Mouse (Mus musculus) layer of hippocampus, adult 9-11 months (tissue): Measurements from ENCODE around the gene Grid1.

Source experiments
- DNase-seq: peaks from one replicate; pipeline ENCODE4 v3.0.0; 2022

The Grid1 gene

DNA sequence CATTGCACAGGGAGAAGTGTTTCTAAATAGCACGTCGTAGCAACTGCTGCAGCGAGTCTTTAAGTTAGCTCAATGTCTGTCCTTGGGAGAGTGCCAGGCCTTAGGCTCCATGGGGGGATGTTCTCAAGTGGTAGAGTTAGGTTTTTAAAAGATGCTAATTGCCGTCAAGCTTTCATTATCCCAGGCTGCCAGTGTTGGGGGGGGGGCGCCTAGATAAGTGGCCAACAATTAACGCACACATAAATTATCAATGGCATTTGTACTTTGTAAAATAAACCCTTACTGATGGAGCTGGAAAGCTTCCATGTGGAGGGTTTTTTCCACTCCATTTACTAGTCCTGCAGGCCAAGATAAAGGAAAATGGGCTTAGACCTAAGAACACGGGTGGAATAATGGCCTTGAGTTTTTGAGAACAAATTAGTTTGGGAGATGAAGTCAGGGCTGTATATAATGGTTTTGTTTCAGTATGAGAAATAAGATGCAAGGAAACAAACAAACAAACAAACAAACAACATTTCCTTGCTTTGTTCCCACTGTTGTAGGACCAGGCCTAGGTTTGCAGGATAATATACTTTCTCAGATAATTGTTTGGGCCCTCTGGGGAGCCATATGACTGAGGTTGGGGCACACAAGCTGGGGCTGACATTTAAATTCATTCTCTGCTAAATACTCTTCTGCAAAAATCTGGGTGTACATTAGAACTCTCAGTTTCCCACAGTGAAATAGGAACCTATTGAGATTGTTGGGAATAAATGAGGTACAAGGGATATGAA, 425.1 kb downstream of the Grid1 start:
- DNase-seq: no peak

DNA sequence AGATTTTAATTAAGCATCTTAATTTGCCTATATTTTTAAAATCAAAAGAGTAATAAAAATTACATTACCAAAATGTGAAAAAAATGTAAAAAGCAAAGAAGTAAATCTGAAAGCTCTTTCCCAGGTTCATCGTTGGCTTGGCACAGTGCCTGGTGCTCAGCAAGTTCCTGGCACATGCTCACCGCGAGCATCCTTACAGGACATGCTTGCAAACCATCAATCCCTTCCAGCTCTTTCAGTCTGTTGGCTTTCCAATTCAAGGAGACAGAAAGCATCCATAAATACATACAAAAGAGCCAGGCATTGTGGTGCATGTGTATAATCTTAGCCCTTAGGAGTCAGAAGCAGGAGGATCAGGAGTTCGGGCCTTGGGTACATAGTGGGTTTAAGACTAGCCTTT, 430.5 kb downstream of the Grid1 start:
- no peak for DNase-seq

DNA sequence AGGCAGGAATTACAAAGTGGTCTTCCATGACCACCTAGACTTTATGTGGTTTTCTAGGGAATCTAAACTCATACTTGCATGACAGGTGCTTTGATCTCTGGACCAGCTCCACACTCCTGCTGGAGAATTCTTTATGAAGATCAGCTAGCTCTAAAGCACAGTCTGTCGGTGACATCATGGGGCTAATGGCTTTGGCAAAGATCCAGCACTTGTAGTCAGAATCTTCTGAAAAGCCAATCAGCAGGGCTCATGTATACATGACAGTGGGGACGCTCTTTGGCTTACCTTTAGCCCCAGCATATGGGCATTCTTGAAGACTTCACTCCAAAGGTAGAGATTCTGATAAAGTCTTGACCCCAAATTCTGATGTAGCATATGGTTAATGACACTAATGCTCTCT, 434.6 kb downstream of the Grid1 start:
- DNase-seq: no peak

DNA sequence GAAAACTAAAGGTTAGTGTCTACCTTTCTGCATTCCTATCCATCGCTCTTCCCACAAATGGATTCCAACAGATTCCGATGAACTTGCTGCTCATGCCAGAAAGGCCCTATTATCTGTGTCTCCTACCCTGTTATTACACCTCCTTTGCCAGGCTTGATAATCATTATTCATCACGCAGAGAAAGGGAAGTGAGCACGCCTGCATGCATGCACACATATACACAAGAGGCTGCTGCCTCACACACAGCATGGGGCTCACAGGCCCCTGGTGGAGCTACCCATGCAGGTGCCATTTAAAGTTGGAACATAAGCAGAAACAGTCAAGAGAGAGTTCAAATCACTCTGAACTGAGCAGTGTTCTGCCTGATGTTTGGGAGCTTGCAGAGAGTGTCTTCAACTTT, 450.4 kb downstream of the Grid1 start:
- DNase-seq: no peak

DNA sequence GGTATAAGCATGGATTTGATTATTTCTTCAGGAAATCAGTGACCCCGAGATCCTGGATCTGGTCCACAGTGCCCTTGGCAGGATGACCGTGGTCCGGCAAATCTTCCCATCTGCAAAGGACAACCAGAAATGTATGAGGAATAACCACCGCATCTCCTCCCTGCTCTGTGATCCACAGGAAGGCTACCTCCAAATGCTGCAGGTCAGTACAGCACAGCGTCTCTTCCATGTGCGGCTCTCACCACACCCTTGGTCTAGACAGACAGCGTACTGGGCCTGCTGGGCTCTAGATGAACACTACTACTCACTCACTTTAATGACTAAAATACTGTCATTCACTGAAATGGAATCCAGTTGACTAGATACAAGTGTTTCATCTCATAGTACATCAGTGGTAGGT, 489.3 kb downstream of the Grid1 start:
- no peak for DNase-seq

DNA sequence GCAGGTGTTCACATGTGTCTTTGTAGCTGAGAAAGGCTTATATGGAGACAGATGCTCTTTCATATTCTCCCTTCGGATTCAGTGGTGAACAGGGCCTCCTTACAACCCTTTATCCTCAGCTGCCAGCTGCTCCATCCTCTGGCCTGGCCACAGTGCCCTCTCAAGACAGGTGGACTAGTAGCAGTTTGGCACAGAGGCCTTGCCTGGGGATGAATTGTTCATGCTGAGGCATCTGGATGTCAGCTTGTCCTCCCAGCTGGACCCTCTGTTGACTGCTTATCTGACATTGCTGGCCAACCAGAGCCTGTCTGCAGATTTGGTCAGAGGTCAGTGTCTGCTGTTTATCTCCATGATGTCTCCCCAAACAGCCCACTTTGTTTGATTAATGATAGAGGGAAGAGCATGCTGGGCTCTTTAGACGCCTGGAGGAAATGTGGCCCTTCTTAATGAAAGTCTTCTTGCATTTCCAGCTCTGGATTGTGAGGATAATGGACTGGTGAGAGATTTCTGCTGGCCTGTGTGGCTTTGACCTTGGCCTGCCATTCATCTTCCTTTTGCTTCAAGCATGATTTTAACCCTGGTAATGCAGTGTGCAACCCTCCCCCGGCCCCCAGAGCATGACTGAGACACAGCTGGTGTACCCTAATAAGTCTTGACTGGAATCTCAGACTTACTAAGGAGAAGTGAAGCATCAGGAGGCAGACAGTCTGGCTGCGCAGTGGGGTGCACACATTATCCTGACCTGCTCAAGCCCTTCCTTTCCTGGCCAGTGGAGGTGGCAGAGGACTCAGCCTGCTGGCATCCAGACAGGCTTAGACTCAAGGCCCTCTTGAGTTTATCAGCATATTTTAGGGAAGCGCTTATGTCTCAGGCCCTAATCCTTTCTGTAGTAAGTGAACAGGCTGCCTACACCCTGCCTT, 493.7 kb downstream of the Grid1 start:
- DNase-seq: no peak

DNA sequence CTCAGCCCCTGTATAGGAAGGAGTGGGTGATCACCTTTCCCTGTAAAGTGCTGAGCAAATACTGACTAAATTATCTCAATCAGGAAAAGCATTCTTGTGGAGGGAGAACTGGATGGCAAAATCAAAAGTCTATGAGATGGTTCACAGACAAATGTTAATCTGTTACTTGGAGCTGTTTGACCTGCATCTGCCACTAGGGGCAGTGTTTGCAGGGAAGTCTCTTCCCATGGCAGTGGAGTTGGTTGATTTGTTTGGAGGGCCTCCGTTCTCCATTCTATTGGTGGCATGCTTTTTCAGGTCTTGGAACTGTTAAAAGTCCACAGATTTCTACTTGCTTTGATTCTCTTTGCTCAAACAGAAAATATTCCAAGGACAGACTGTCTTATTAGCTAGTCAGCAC, 506.4 kb downstream of the Grid1 start:
- no peak for DNase-seq

DNA sequence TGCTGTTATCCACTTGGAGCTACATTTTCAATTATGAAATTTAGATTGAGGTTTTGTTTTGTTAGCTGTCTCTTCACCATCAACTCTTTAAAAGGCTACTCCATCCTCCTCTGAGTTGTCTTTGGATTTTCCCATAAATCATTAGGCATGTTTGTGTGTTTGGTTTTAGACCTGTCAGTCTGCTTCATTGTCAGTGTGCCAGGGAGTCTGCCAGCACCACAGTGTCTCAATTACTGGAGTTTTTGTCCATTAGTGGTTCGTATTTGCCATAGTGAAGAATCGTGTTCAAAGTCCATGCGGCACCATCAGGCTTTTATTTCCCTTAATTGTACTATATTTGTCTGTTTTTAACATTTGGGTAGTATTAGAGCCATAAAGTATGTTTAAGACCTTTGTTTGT, 516.7 kb downstream of the Grid1 start:
- no peak for DNase-seq

DNA sequence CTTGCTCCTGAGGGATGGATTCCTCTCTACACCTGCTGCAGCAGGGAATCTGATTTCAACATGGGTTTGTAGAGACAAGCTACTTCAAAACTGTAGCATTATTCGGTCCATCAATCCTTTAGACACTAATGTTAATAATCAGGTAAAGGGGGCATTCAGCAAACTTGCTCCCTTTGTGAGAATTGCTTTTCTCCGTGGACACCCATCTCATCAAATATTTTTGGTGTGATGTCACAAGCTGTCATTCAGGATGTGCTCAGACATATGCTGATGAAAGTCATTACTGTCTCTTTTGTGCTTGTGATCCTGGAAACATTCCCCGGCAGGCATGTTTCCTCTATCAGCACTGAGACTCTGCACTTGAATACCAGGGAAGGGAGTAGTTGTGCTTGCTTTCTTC, 536.1 kb downstream of the Grid1 start:
- DNase-seq: no peak

DNA sequence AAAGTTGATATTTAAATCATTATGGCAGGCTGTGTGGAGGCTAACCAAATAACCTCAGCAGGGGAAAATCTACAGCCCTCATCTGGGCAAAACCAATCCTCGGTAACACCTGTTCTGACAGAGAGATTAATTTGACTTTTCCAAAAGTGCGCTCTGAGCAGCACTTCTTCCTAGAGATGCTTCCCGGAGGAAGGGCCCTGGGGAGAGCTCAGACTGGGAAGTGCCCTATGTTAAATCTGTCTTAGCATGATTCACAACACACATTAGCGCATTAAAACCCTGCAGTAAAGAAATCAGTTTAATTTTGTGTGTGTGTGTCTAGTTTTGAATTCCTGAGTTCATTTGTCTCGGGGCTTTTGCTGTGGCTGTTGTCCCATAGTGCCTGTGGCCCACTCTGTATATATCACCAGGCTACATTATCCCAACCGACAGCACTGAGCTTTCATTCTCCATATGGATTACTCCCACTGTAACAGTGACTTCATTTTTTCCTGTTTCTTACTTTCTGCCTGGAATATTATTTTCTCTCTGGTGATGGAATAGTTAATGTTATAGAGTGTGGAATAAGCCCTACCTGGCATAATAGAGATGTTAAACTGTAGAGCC, 536.7 kb downstream of the Grid1 start:
- DNase-seq: no peak

DNA sequence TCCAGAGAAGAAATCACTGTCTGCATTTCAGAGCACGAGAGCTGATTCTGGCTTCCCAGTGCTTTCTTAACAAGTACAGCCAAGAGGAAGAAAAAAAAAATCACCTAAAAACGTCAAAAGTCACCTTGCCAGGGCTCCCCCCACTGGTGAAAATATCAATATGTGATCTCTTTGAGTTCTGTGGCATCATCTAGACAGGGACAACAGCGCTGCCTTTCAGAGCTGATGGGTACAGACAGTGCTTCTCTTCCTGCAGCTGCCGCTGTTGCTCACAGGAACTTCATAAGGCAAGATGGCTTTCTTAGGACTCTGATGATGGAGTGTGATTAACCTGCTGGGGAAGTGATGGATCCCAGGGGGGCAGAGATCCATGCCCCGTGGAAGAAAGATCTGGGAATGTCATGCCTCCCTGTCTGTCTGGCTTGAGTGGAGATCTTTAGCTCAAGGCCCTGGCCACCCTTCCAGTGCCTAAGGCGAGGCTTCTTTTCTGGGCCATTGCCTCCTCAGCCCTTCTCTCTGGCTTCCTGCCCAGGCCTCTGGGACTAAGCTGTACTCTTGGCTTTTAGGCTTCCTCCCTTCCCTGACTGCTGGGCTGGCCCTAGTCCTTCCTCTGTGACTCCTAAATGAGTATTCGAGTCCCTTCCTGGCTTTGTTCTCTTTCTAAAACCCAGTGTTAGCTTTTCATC, 538.4 kb downstream of the Grid1 start:
- peak; percentile 18 for DNase-seq

DNA sequence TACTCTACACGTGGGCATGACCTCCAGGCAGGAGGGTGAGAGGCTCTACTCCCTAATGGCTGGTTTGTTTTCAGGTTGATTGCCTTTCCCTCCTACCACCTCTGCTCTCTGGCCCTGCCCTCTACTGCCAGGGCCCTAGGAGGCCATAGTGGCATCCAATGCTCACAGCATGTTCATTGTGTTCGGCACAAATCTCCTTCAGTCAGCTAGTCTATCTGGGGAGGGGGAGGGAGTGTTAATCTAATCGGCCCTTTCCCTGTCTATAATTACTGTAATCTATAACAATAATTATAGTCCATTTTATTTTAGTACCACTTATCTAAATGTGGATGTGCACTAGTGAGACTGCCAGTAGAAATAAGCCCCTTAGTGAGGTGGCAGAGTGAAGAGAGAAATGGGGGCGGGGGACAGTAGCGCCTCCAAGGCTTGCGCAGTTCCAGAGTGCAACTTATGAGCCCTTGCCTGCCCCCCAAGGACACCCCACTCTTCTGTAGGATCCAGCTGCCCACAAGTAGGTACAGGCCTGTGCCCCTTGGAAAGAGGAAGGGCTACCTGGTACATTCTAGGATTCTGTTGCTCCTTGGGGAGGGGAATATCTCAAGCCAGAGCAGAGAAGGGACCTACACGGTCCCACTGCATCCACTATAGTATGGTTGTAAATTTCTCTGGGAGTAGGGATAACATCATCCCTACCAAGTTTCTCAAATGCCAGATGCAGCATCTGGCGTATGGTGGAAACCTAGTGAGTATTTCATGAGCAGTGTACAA, 545.5 kb downstream of the Grid1 start:
- DNase-seq: no peak

DNA sequence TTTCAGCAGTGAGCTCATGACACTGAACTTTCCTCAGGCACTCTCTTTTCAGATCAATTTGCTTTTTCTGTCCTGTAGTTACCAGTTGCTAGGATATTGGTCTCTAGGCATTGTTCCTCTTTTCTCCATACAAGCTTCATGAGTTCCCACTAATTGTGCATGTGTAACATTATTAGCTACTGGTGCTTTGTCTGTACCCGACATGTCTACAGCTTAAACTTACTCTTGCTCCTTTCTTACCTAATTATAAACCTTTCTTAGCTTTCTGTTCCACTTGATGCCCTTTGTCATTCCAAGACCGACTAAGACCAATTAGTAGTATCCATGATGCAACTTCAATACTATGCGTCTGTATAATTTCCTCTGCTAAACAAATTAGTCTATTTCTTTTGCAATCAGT, 554.5 kb downstream of the Grid1 start:
- DNase-seq: no peak

DNA sequence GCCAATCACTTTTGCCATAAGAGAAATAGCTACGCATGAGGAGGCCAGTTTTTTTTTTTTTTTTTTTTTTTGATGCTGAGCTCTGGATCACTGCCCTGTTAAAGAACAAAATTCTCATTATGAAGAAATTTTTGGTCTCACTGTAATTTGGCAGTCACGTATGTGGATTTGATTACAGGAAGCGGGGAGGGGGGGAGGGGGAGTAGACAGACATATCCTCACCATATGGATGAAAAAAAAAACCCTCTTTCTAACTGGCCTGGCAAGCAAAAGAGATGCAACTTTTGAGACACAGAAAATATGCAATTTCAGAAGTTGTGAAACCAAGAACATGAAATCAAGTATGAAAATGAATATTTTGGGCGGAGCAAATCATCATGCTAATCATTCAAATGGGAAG, 573.7 kb downstream of the Grid1 start:
- DNase-seq: no peak

DNA sequence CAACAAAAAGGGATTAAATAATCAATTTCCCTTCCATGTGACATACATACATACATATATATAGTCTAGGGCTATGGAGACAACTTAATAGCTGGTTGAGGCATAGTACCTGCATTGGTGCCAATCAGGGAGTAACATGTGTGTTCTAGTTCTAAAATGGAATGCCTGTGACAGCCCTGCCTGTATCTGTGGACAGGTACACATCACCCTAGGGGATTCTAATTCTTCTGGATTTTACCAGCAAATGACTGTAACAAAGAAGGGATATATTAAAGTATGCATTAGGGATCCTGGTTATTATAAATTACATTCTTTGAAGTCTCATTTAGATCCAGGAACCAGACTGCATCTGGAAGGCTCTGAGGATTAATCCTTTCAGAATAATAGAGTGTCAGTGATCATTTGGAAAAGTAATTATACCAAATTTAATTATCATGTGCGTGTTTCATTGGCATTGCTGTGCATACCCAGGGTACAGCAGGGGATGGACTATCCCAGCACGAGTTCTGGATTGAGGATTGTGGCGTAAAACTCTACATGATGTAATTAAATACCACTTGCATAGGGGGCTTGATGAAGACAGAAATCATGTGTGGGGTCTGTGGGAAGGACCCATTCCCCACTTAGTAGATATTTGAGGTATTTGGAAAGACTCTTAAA, 584.5 kb downstream of the Grid1 start:
- DNase-seq: no peak

DNA sequence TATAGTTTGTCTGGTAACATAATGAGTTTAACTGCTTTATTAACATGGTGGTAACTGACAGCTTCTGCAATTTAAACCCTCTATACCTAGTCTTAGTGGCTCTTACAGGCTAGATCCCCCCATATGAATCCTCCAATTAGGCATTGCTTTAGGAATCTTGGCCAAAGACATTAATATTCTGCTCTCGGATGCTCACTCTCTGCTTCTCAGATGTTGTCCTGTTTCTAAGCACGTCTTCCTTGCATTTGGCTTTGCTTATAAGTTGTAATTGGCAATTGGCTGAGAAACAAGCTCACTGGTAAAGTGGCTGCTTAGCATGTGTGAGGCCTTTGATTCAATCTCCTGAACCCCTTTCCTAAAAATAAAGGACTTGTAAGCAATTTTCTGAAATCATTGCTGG, 610.4 kb downstream of the Grid1 start:
- DNase-seq: no peak

DNA sequence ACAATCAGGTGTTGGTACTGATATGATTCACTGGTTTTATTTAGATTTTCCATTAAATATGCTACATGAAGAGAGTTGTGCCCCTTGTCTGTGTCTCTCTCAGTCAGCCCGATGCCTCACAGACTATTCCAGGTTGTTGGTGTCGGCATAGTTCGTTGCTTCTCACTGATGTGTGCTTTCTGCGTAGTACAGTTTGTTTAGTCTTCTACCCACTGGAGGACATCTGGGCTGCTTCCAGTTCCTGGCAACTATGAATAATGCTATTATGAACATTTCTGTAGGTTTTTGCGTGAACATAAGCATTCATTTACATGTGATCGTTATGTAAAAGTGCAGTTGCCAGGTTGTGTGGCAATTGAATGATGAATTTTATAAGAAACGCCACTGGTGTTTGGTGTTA, 633.8 kb downstream of the Grid1 start:
- DNase-seq: no peak

DNA sequence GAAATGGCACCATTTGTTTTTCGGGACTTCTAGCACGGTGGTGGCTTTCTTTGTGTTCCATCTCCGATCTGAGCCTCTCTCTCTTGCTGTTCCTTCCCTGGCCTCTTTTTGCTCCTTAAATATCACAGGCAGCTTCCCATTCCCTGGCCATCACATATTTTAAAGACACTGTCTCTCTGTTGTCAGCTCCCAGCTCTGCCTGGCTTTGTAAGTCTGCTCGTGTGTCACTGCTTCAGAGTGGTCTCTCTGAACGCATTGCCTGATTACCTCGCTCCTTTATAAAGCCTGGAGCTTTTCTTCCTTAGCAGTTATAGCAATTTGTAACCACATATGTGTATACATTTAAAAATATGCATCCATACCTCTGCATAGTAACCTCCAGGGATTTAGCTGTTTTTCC, 648.3 kb downstream of the Grid1 start:
- DNase-seq: no peak

DNA sequence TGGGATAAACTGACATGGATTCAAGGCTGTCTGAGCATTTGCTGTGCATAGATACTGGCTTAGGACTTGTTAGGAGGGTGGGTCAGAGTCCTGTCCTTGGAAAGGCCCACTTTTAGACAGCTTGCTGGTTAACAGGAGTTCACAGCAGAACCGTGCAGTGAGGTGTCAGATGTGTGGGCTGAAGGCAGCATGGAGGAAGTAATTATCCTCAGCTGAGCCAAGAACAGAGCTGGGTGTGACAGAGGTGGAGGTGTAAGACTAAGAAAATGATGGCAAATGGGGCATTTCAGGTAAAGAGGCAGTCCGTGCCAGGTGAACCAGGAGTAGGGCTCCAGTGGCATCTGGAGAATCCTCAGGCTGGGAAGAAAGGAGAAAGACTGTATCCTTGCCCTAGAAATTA, 666.1 kb downstream of the Grid1 start:
- DNase-seq: no peak

DNA sequence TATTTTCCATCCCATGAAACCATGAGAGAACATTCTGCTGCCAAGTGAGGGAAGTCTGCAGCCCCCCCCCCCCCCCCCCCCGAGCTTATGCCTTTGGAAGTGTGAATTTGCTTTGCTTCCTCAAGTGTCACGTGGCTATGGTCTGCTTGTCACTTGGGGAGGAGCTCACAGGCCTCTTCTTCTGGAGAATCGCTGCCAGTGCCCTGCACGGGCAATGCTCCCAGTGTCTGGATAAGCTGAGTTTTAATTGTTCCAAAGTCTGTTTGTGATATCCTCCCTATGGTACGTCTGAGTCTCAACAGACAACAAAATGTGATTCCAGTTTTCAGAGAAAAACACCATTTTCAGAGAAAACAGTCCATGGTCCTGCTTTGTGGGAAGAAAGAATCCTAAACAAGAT, 682.4 kb downstream of the Grid1 start:
- DNase-seq: no peak

DNA sequence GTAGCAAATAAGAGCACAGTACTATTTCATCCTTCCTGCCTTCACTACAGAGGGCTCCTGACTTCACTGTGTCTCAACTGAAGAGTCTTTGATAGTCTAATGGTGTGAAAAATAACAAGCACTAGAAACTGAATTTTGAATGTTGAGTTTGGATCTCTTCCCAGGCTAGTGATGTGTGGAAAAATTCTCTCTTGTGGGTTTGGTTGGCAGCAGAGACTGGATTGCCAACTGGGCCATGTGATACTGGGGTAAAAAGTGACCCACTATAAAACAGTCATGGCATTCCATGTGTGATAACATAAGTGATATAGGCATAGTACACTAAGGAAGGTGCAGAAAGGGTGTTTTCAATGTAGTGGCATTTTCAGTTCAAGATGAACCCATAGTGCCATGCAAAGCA, 699.5 kb downstream of the Grid1 start:
- DNase-seq: no peak

DNA sequence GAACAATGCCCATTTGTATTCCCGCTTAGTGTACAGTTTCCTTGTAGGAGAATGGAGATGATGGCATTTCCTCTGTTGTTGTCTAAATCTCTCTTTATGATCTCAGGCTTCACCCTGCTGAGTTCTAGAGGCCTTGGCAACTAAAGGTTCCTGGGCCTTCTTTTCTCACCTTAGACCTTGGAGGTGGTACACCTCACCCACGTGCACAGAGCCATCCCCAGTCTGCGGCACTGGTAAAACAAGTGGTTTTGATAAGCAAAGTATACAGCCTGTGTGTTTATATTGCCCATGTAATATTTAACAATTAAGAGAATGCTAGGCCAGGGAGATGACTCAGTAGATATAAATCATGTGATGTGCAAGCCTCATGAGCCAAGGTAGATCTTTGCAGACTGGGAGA, 718.9 kb downstream of the Grid1 start:
- DNase-seq: no peak
